Mouse (Mus musculus): ENCODE measurements around the gene Rgs10.
A peak's percentile ranks its signal among the peaks of the same experiment; 100 is the strongest.
"Not testable (repeated sequence)": the region's sequence is repeated elsewhere in the genome, so short reads cannot be mapped to it uniquely, and the experiment has no call there.

The Rgs10 gene

GRCm38 (mm10) chr7:128344928-128345653 lies 73.5 kb downstream of the Rgs10 start:
- peak; percentile 55 for DNase-seq (ENCODE audit: low spot score)

GRCm38 (mm10) chr7:128344488-128344887 lies 74.1 kb downstream of the Rgs10 start:
- DNase-seq (ENCODE audit: low spot score), result no peak

- DNase-seq (ENCODE audit: low spot score), result not testable (repeated sequence)
Observed at GRCm38 (mm10) chr7:128342691-128343090, 75.9 kb downstream of the Rgs10 start.

GRCm38 (mm10) chr7:128340321-128340720 lies 78.2 kb downstream of the Rgs10 start:
- not testable (repeated sequence) for DNase-seq (ENCODE audit: low spot score)

DNA sequence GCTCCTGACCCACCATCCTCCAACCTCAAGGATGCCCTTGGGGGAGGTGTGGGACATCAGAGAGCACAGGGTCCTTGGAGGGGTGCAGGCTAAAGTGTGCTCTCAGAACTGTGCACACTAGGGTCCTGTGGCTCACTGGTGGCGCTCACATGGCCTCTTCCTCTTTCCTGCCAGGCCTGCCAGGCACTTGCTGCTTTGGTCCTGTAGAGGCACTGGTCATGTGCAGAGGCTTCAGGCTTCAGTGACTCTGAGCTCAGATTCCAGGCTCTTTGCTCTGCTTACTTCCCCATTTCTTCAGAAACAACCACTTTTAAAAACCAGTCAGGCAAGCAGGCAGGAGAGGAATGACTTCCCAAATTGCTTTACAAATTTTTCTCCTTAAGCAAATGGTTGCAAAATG lies 85.7 kb downstream of the Rgs10 start:
- no peak for DNase-seq (ENCODE audit: low spot score)

DNA sequence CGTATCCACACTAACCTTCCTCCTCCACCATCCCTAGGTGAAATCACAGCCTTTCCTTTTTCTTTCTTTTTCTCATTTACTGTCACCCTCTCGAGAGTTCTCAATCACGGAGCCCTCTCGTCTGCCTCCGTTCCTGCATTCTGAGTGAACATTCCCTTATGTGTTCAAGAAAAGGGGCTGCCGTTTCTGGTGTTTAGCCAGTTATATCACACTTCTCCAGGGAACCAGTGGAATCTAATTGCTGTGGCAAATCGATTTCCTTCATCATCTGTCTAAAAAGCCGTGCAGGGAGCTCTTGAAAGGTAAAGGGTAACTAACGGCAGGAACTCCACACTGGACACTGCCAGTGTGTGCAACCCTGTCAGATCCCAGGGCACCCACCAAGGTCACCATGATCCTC lies 87.6 kb downstream of the Rgs10 start:
- DNase-seq (ENCODE audit: low spot score), result no peak

GRCm38 (mm10) chr7:128324977-128325376 lies 93.6 kb downstream of the Rgs10 start:
- no peak for DNase-seq (ENCODE audit: low spot score)

All from yolk sac, embryonic 10.5 days (tissue).